Mouse (Mus musculus) ovary, postnatal 14 days (tissue): ENCODE data around the gene Arl8a.

Experiments used
- DNase-seq: peaks from one replicate; pipeline ENCODE4 v3.0.0; 2022; ENCODE audit warnings: low spot score

Arl8a gene

GRCm38 (mm10) chr1:135199014-135199819 lies 52.6 kb downstream of the Arl8a start:
- DNase-seq, result no peak

- no peak for DNase-seq
Measured at GRCm38 (mm10) chr1:135200400-135200799, 53.8 kb downstream of the Arl8a start.

- no peak for DNase-seq
Measured at GRCm38 (mm10) chr1:135204196-135205126, 57.8 kb downstream of the Arl8a start.

DNA sequence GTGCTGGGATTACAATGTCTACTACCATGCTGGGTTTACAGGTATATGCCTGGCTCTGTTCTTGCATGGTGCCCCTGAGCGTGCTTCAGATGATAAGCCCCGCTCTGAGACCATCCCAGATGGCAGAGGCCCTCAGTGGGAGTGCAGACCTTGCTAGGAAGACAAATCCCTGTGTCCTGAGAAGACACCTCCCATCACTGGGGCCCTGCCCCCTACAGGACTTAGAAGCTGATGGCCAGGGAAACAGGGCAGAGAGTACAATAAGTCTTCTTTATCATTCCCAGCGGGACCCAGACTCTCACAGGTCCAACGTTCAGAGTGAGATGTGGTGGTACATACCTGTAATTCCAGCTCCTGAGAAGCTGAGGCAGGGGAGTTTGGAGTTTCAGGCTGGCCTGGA lies 58.6 kb downstream of the Arl8a start:
- DNase-seq, result no peak
